Mouse (Mus musculus): ENCODE measurements around the gene Rhbdl3. TPM values are rescaled to one million over a fixed set of nuclear protein-coding genes. Genes with fewer than 3 reads are reported as not detected.

The Rhbdl3 gene
- total RNA-seq (2014; fragmentation: Nextera tagmentation), result not detected in 2 replicates
- total RNA-seq (2017), result 0.06 and 0.44 TPM in 2 replicates
- 0.02 TPM in 1 of 2 replicates, not detected in the other for polyA plus RNA-seq (2012)

GRCm38 (mm10) chr11:80300551-80301315 is at the start of gene Rhbdl3:
Gene Rhbdl3 (plus strand): TSS chr11:80300912.
- peaks cover 28% of the 10 kb centered on the region for H3K27me3 ChIP-seq (ENCODE audit: insufficient read depth, low read length)
- ATAC-seq (ENCODE audit: extremely low read depth, insufficient number of reproducible peaks, low FRiP score, poor library complexity, severe bottlenecking), result no peak
- no peak for DNase-seq (ENCODE audit: low spot score)
- H3K4me1 ChIP-seq (ENCODE audit: insufficient read depth, low read depth, low read length), result 0 out of 2 replicates have a peak, but pooled peaks cover 3% of the 10 kb centered on the region
- no peaks in the 10 kb centered on the region for H3K36me3 ChIP-seq (replicated peaks)
- no peaks in the 10 kb centered on the region; the same call in 1 of the 2 replicates for H3K9me3 ChIP-seq (replicated peaks)
- TF ChIP-seq CTCF (IDR thresholded peaks at IDR 0.05; ENCODE audit: low read depth, low read length) (no peak), POLR2AphosphoS5 (IDR thresholded peaks at IDR 0.05; ENCODE audit: insufficient replicate concordance, low read depth, low read length) (no peak), TAL1 (conservative IDR thresholded peaks at IDR 0.05; ENCODE audit: low read depth, low read length) (no peak), GATA2 (IDR thresholded peaks at IDR 0.05; ENCODE audit: borderline replicate concordance, low read depth, low read length) (no peak), GATA1 (IDR thresholded peaks at IDR 0.05; ENCODE audit: borderline replicate concordance, low read length) (no peak)
- H3K4me3 ChIP-seq (ENCODE audit: low read depth, low read length), result no peak within 1 kb of the TSS

GRCm38 (mm10) chr11:80264137-80264536 is 36.6 kb upstream of the Rhbdl3 start:
- ATAC-seq (ENCODE audit: extremely low read depth, insufficient number of reproducible peaks, low FRiP score, poor library complexity, severe bottlenecking), result no peak
- no peaks in the 10 kb centered on the region for H3K27me3 ChIP-seq (ENCODE audit: insufficient read depth, low read length)
- H3K9me3 ChIP-seq (replicated peaks), result no peaks in the 10 kb centered on the region
- TF ChIP-seq CTCF (IDR thresholded peaks at IDR 0.05; ENCODE audit: low read depth, low read length) (no peak), GATA2 (IDR thresholded peaks at IDR 0.05; ENCODE audit: borderline replicate concordance, low read depth, low read length) (no peak), GATA1 (IDR thresholded peaks at IDR 0.05; ENCODE audit: borderline replicate concordance, low read length) (no peak), POLR2AphosphoS5 (IDR thresholded peaks at IDR 0.05; ENCODE audit: insufficient replicate concordance, low read depth, low read length) (no peak)
- no peaks in the 10 kb centered on the region for H3K4me1 ChIP-seq (ENCODE audit: insufficient read depth, low read depth, low read length)
- no peak for DNase-seq (ENCODE audit: low spot score)
- no peak overlapping the region for H3K4me3 ChIP-seq (ENCODE audit: low read depth, low read length)
- H3K36me3 ChIP-seq (replicated peaks), result peaks cover 82% of the 10 kb centered on the region

- no peaks in the 10 kb centered on the region for H3K4me1 ChIP-seq (ENCODE audit: insufficient read depth, low read depth, low read length)
- no peaks in the 10 kb centered on the region for H3K27me3 ChIP-seq (ENCODE audit: insufficient read depth, low read length)
- no peak overlapping the region for H3K4me3 ChIP-seq (ENCODE audit: low read depth, low read length)
- peaks cover 28% of the 10 kb centered on the region for H3K36me3 ChIP-seq (replicated peaks)
- DNase-seq (ENCODE audit: low spot score), result no peak
- no peak for ATAC-seq (ENCODE audit: extremely low read depth, insufficient number of reproducible peaks, low FRiP score, poor library complexity, severe bottlenecking)
- H3K9me3 ChIP-seq (replicated peaks), result 0 out of 2 replicates have a peak, but pooled peaks cover 2% of the 10 kb centered on the region
- TF ChIP-seq CTCF (IDR thresholded peaks at IDR 0.05; ENCODE audit: low read depth, low read length), result no peak
- no peak for TF ChIP-seq TAL1 (conservative IDR thresholded peaks at IDR 0.05; ENCODE audit: low read depth, low read length)
- TF ChIP-seq GATA1 (IDR thresholded peaks at IDR 0.05; ENCODE audit: borderline replicate concordance, low read length), result no peak
- TF ChIP-seq GATA2 (IDR thresholded peaks at IDR 0.05; ENCODE audit: borderline replicate concordance, low read depth, low read length), result no peak
- no peak for TF ChIP-seq POLR2AphosphoS5 (IDR thresholded peaks at IDR 0.05; ENCODE audit: insufficient replicate concordance, low read depth, low read length)
Measured at GRCm38 (mm10) chr11:80271096-80271495, 29.6 kb upstream of the Rhbdl3 start.

- Histone ChIP-seq H3K36me3 (replicated peaks) (no peaks in the 10 kb centered on the region), H3K9me3 (replicated peaks) (0 out of 2 replicates have a peak, but pooled peaks cover 2% of the 10 kb centered on the region), H3K4me3 (ENCODE audit: low read depth, low read length) (no peak overlapping the region), H3K27me3 (ENCODE audit: insufficient read depth, low read length) (no peaks in the 10 kb centered on the region), H3K4me1 (ENCODE audit: insufficient read depth, low read depth, low read length) (no peaks in the 10 kb centered on the region)
- DNase-seq (ENCODE audit: low spot score) (no peak), ATAC-seq (ENCODE audit: extremely low read depth, insufficient number of reproducible peaks, low FRiP score, poor library complexity, severe bottlenecking) (no peak)
- no peak for TF ChIP-seq TAL1 (conservative IDR thresholded peaks at IDR 0.05; ENCODE audit: low read depth, low read length)
- no peak for TF ChIP-seq CTCF (IDR thresholded peaks at IDR 0.05; ENCODE audit: low read depth, low read length)
- no peak for TF ChIP-seq POLR2AphosphoS5 (IDR thresholded peaks at IDR 0.05; ENCODE audit: insufficient replicate concordance, low read depth, low read length)
- no peak for TF ChIP-seq GATA2 (IDR thresholded peaks at IDR 0.05; ENCODE audit: borderline replicate concordance, low read depth, low read length)
- TF ChIP-seq GATA1 (IDR thresholded peaks at IDR 0.05; ENCODE audit: borderline replicate concordance, low read length), result no peak
Measured at GRCm38 (mm10) chr11:80275011-80275410, 25.7 kb upstream of the Rhbdl3 start.

GRCm38 (mm10) chr11:80278054-80278453 is 22.7 kb upstream of the Rhbdl3 start:
- TF ChIP-seq CTCF (IDR thresholded peaks at IDR 0.05; ENCODE audit: low read depth, low read length), result no peak
- no peak for DNase-seq (ENCODE audit: low spot score)
- no peak for ATAC-seq (ENCODE audit: extremely low read depth, insufficient number of reproducible peaks, low FRiP score, poor library complexity, severe bottlenecking)
- H3K9me3 ChIP-seq (replicated peaks), result 0 out of 2 replicates have a peak, but pooled peaks cover 2% of the 10 kb centered on the region
- no peaks in the 10 kb centered on the region for H3K4me1 ChIP-seq (ENCODE audit: insufficient read depth, low read depth, low read length)
- no peaks in the 10 kb centered on the region for H3K27me3 ChIP-seq (ENCODE audit: insufficient read depth, low read length)
- no peaks in the 10 kb centered on the region for H3K36me3 ChIP-seq (replicated peaks)
- no peak overlapping the region for H3K4me3 ChIP-seq (ENCODE audit: low read depth, low read length)

GRCm38 (mm10) chr11:80283786-80284185 is 16.9 kb upstream of the Rhbdl3 start:
- no peaks in the 10 kb centered on the region for H3K36me3 ChIP-seq (replicated peaks)
- H3K4me3 ChIP-seq (ENCODE audit: low read depth, low read length), result no peak overlapping the region
- H3K9me3 ChIP-seq (replicated peaks), result no peaks in the 10 kb centered on the region
- ATAC-seq (ENCODE audit: extremely low read depth, insufficient number of reproducible peaks, low FRiP score, poor library complexity, severe bottlenecking) (no peak), DNase-seq (ENCODE audit: low spot score) (no peak)
- TF ChIP-seq GATA2 (IDR thresholded peaks at IDR 0.05; ENCODE audit: borderline replicate concordance, low read depth, low read length) (no peak), CTCF (IDR thresholded peaks at IDR 0.05; ENCODE audit: low read depth, low read length) (no peak), GATA1 (IDR thresholded peaks at IDR 0.05; ENCODE audit: borderline replicate concordance, low read length) (no peak), TAL1 (conservative IDR thresholded peaks at IDR 0.05; ENCODE audit: low read depth, low read length) (no peak), POLR2AphosphoS5 (IDR thresholded peaks at IDR 0.05; ENCODE audit: insufficient replicate concordance, low read depth, low read length) (no peak)
- no peaks in the 10 kb centered on the region for H3K4me1 ChIP-seq (ENCODE audit: insufficient read depth, low read depth, low read length)
- peaks cover 6% of the 10 kb centered on the region; the same call in 1 of the 2 replicates for H3K27me3 ChIP-seq (ENCODE audit: insufficient read depth, low read length)

Measured in G1E (cell line).